Mouse (Mus musculus) heart, embryonic 10.5 days (tissue): ENCODE data around the gene 1700034J05Rik. TPM values are rescaled to one million over a fixed set of nuclear protein-coding genes. Genes with fewer than 3 reads are reported as not detected.

Experiments
- DNase-seq: peaks from one replicate; pipeline ENCODE4 v3.0.0-alpha.2; 2017; ENCODE audit warnings: low spot score
- H3K27ac ChIP-seq: fragments of 300-500 bp; sonication (generic); 2 replicates; pipeline ENCODE4 v1.5.1; 2016; ENCODE audit warnings: mild to moderate bottlenecking
- H3K27me3 ChIP-seq: fragments of 300-500 bp; sonication (generic); 2 replicates; pipeline ENCODE4 v1.6.1; 2016; ENCODE audit warnings: mild to moderate bottlenecking; ENCODE audit not compliant: poor library complexity, insufficient read depth, severe bottlenecking
- H3K36me3 ChIP-seq: fragments of 300-500 bp; sonication (generic); 2 replicates; pipeline ENCODE4 v1.6.1; 2016; ENCODE audit warnings: mild to moderate bottlenecking, moderate library complexity
- H3K4me1 ChIP-seq: fragments of 300-500 bp; sonication (generic); 2 replicates; pipeline ENCODE4 v1.6.1; 2016; ENCODE audit warnings: mild to moderate bottlenecking
- H3K4me3 ChIP-seq: fragments of 300-500 bp; sonication (generic); 2 replicates; pipeline ENCODE4 v1.5.1; 2016; ENCODE audit warnings: mild to moderate bottlenecking, moderate library complexity
- H3K9me3 ChIP-seq: fragments of 300-500 bp; sonication (generic); 2 replicates; pipeline ENCODE4 v1.6.1; 2016; ENCODE audit warnings: mild to moderate bottlenecking, moderate library complexity
- WGBS: fragments of 180-500 bp; shearing (Covaris S2); methylation state at CpG from one replicate; pipeline ENCODE4 v1.1.7; 2016; 5-methylcytosine and 5-hydroxymethylcytosine counted together
- polyA plus RNA-seq: library from polyadenylated mRNA; unstranded; fragments of >200 nt; fragmentation: Nextera tagmentation; extraction: Ambion mirVana; gene quantifications from 2 replicates; pipeline ENCODE4 v1.2.1, GENCODE M21; 2016

Gene 1700034J05Rik
- polyA plus RNA-seq, 1 experiment from 2014 or later: 0.33 TPM

DNA sequence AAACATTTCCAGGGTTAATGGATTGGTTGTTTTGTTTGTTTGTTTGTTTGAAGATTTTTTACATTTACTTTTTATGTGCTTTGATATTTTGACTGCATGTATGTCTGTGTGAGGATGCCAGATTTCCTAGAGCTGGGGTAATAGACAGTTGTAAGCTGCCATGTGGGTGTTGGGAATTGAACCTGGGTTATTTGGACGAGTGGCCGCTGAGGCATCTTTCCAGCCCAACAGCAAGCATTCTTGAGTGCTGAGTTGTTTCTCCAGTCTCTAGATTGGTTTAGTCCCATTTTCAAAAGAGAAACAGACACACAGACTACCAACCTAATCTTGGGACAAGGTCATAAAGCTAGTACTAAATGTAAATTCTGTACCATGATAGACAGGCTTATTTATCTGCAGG, 43.4 kb downstream of the 1700034J05Rik start:
- H3K4me1 ChIP-seq: peaks cover 65% of the 10 kb centered on the region

DNA sequence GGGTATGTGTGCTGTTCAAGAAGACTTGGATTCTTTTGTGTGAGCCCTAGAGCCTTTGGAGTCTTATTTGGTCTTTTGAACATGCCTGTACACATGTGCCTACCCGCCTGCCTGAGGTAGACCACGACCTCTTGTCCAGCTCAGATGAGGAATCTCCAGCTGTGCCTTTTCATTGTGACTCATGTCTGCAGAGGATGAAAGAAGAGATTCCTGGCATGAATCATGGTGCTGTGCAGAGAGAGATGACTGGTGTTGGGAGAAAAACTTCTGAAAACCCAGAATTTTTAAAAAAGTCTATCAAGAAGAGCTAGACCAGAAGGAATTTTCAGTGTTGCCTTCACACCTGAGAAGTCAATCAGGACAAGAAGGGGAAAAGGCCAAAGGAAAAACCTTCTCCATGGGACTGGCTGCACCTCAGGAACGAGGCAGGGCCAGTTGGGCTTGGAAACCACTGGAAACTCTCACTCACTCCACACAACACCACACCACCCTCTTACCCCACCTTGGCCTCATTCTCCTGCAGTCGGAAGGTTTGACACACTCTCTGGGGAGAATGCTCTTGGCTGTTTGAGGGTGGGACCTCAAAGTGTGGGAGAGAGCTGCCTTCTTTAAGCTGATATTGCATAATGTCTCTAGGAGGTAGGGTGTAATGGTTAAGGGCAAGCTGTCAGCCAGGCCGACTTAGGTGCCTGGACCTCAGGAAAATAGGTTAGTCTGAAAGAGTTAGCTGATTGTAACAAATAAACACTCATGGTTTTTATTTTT, 44.3 kb downstream of the 1700034J05Rik start:
- Histone ChIP-seq H3K4me3 (no peak overlapping the region), H3K4me1 (peaks cover 62% of the 10 kb centered on the region), H3K27me3 (no peaks in the 10 kb centered on the region), H3K36me3 (no peaks in the 10 kb centered on the region), H3K27ac (no peak overlapping the region), H3K9me3 (no peaks in the 10 kb centered on the region)
- DNase-seq: no peak
- 74% methylated on average over 5 of the region's 5 CpGs for WGBS

More for the DNA sequence above, 43.4 kb downstream of the 1700034J05Rik start:
- Histone ChIP-seq H3K27ac (no peak overlapping the region), H3K36me3 (no peaks in the 10 kb centered on the region), H3K27me3 (no peaks in the 10 kb centered on the region), H3K9me3 (no peaks in the 10 kb centered on the region), H3K4me3 (no peak overlapping the region)
- WGBS: 82% methylated on average over 2 of the region's 2 CpGs
- no peak for DNase-seq

DNA sequence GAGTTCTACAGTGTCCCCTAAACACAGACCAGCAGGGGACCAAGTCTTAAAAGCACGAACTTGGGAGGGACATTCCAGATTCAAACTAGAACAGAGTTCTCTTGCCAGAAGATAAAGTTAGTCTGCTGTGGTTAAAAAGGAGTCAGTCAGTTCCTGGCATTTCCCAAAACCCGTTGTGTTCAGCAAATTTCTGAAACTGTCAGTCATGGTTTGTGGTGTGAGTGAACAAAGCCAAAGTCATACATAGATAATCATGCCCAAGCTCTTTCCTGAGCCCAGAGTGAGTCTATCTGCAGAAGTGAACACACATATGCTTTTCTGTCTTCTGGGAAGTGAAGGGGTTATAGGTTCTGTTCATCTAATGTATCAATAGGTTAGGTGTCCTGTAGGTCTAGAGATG, 45.4 kb downstream of the 1700034J05Rik start:
- DNase-seq: no peak
- H3K27ac ChIP-seq: no peak overlapping the region
- H3K4me3 ChIP-seq: no peak overlapping the region
- WGBS: 60% methylated on average over 2 of the region's 2 CpGs
- no peaks in the 10 kb centered on the region for H3K27me3 ChIP-seq
- H3K4me1 ChIP-seq: peaks cover 62% of the 10 kb centered on the region
- no peaks in the 10 kb centered on the region for H3K9me3 ChIP-seq
- no peaks in the 10 kb centered on the region for H3K36me3 ChIP-seq

DNA sequence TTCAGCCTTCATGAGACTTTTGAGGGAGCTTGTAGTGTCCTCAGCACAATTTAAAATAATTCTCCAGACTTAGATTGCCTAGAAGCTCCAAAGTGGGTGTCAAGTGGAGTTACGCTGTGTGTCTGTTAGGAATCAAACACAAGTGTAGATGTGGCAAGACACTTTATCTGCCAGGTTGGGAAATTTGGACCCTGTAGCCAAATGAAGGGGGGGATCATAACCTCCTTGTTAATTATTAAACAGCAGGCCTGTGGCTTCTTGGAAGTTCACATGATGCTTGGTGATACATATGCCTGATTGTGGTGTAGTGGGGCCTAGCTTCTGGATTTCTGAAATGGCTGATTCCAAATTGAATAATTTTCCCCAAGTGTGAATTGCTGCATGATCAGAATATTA, 46.4 kb downstream of the 1700034J05Rik start:
- H3K4me3 ChIP-seq: no peak overlapping the region
- H3K4me1 ChIP-seq: peaks cover 54% of the 10 kb centered on the region
- H3K27ac ChIP-seq: no peak overlapping the region
- H3K36me3 ChIP-seq: no peaks in the 10 kb centered on the region
- no peaks in the 10 kb centered on the region for H3K27me3 ChIP-seq
- H3K9me3 ChIP-seq: no peaks in the 10 kb centered on the region
- no peak for DNase-seq
- WGBS: 82% methylated on average over 1 of the region's 1 CpGs

DNA sequence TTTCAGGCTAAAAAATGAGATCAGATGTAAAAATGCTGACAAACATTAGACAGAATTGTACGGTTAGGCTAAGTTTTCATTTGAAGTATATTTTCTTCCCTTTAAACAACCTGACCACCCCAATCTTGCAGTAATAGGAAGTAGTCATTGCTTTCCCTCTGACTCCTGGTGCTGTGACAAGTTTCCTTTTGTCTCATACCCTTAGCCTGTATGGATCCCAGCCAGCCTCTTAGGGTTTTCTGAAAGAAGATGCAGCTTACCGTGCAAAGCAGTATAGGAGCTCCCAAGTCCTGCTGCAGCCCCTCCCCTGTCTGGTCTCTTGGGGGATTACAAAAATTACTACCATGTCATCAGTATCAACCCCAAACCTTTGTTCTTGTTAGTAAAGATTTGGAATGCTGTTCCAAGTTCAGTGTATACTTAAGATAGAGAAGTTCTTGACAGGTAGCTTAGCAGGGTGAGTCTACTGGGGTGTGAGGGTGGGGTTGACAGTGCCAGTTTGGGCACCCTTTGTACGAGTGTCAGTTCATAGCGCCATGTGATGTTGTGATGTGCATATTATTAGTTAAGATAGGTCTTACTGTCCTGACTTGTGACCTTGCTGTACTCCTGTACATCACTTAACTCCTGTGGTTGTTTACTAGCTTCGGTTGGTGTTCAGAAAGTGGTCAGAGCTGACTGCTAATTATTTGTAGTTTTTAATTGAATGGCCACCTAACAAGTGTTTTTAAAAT, 47.0 kb downstream of the 1700034J05Rik start:
- Histone ChIP-seq H3K9me3 (no peaks in the 10 kb centered on the region), H3K4me1 (peaks cover 49% of the 10 kb centered on the region), H3K4me3 (no peak overlapping the region), H3K27me3 (no peaks in the 10 kb centered on the region), H3K27ac (no peak overlapping the region), H3K36me3 (no peaks in the 10 kb centered on the region)
- DNase-seq: no peak
- 74% methylated on average over 5 of the region's 5 CpGs for WGBS

DNA sequence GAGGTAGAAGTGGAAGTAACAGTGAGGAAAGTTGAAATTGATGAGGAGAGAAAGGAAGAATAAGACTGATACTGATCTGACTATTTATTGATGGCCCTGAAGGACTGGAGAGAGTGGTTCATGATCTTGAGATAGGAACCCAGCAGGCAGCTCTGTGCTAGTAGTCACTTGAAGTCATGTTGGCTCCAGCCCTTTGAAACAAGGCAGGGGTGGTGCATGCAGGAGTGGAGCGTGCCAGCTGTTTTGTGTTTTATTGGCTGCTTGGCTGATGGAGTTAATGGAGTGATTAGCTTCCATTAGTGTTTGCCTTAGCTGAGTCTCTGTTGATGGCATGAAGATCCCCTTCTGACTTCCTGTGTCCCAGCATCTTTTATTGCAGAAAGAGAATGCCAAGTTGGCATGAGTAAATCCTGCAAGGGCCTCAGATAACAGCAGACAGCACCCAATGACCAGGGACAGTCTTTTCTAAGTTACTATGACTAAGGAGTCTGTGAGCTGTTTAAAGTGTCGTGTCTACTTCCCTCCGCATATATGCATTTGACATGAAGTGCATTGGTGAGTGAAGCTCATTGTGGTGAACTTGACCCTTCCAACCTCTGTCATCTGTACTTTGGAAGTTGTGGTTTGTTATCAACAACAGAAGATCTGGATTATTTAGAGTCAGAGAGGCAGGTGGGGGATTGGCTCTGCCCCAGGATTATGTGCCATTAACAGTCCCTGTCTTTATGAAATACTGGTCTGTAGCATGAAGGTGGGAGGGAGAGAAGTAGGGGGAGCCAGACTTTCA, 48.0 kb downstream of the 1700034J05Rik start:
- Histone ChIP-seq H3K4me3 (no peak overlapping the region), H3K4me1 (peaks cover 38% of the 10 kb centered on the region), H3K9me3 (no peaks in the 10 kb centered on the region), H3K27me3 (no peaks in the 10 kb centered on the region), H3K27ac (no peak overlapping the region), H3K36me3 (peaks cover 8% of the 10 kb centered on the region)
- WGBS: 70% methylated on average over 3 of the region's 3 CpGs
- no peak for DNase-seq

DNA sequence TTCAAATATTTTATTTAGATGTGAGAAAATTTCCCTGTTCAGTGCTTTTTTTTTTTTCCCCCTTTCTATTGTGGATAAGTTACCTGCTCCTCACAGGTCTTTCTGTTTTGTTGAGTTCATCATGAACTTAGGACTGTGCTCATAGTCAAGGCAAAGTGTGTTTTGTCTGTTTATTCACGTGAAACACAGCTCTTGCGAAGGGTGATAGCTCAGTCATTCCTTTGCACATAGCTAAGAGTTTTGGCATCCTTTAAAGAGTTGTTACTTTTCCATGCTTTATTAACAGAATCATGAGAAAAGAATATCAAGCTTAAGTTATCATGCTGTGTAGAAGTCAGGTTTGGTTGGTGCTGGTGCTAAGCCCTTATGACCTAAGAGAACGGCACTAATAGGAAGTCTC, 49.5 kb downstream of the 1700034J05Rik start:
- Histone ChIP-seq H3K9me3 (no peaks in the 10 kb centered on the region), H3K27me3 (no peaks in the 10 kb centered on the region), H3K36me3 (peaks cover 18% of the 10 kb centered on the region), H3K27ac (no peak overlapping the region), H3K4me1 (peaks cover 38% of the 10 kb centered on the region), H3K4me3 (no peak overlapping the region)
- no peak for DNase-seq
- 87% methylated on average over 3 of the region's 3 CpGs for WGBS

DNA sequence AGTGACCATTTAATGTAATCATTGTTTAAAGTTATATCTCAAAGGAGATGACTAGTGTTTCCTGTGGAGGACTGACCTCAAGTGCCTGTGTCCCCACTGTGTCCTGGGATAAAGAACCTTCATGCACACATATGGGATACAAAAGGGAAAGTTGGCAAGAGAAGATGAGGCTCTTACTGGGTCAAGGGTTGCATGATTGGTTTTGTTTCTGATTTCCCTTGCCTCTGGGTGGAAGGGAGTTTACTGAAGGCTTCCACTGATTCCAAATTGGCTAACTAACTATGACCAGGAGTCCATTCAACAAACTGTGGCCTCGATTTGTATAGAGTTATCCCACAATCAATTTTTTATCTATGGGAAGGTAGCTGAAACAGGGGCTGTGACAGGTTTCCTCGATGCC, 50.6 kb downstream of the 1700034J05Rik start:
- Histone ChIP-seq H3K27me3 (no peaks in the 10 kb centered on the region), H3K36me3 (peaks cover 18% of the 10 kb centered on the region), H3K4me1 (peaks cover 45% of the 10 kb centered on the region), H3K4me3 (no peak overlapping the region), H3K9me3 (no peaks in the 10 kb centered on the region), H3K27ac (no peak overlapping the region)
- 79% methylated on average over 2 of the region's 2 CpGs for WGBS
- no peak for DNase-seq

DNA sequence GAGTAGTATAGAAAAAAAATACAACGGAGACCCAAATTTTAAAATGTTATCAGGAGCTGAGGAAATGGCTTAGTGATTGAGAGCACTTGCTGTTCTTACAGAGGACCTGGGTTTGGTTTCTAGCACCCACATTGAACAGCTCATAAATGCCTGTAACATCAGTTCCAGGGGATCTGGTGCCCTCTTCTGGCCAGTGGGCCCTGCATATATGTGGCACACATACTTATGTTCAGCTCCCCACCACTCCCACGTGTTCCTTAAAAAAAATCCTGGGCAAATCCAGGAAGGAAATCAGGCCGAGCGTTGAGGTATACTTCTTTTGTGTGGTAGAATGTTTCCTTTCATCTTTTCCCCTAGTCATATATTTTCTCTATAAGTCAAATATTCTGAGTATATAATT, 52.3 kb downstream of the 1700034J05Rik start:
- 91% methylated on average over 4 of the region's 4 CpGs for WGBS
- Histone ChIP-seq H3K27me3 (no peaks in the 10 kb centered on the region), H3K27ac (no peak overlapping the region), H3K4me1 (peaks cover 40% of the 10 kb centered on the region), H3K4me3 (no peak overlapping the region), H3K36me3 (peaks cover 18% of the 10 kb centered on the region), H3K9me3 (no peaks in the 10 kb centered on the region)
- DNase-seq: no peak

Other genes starting within 250 kb of the 1700034J05Rik start
- gene Stk38l, start 229.4 kb downstream of the 1700034J05Rik start, polyA plus RNA-seq: 31.7 and 40.6 TPM in 2 replicates
- gene Arntl2, start 158.4 kb downstream of the 1700034J05Rik start, polyA plus RNA-seq: 2.7 and 3.6 TPM in 2 replicates
- gene Smco2, start 104.3 kb downstream of the 1700034J05Rik start, polyA plus RNA-seq: not detected in 2 replicates
- gene Ppfibp1, start 65.9 kb downstream of the 1700034J05Rik start, polyA plus RNA-seq: 67.3 and 88.3 TPM in 2 replicates
- 1.4 TPM in 2 replicates for gene Rep15, start 78.2 kb upstream of the 1700034J05Rik start, polyA plus RNA-seq
- 129 and 136 TPM in 2 replicates for gene Mrps35, start 88.3 kb upstream of the 1700034J05Rik start, polyA plus RNA-seq
- gene Mansc4, start 132.6 kb upstream of the 1700034J05Rik start, polyA plus RNA-seq: 0.59 TPM in 1 of 2 replicates, not detected in the other
- gene Klhl42, start 137.0 kb upstream of the 1700034J05Rik start, polyA plus RNA-seq: 5.2 and 5.7 TPM in 2 replicates